Mouse (Mus musculus) midbrain, postnatal 0 days (tissue): ENCODE results near the gene Hsd3b7. TPM values are rescaled to one million over a fixed set of nuclear protein-coding genes. Genes with fewer than 3 reads are reported as not detected.

Source experiments
- ATAC-seq: fragments of 200-750 bp; cut with Nextera tagmentation; 2 replicates; pipeline ENCODE4 v1.8.0; 2017; ENCODE audit warnings: moderate number of reproducible peaks, mild to moderate bottlenecking, moderate TSS enrichment, moderate library complexity; ENCODE audit not compliant: low FRiP score
- DNase-seq: peaks from one replicate; pipeline ENCODE4 v3.0.0-alpha.2; 2015; ENCODE audit warnings: low spot score
- H3K27ac ChIP-seq: fragments of 300-500 bp; sonication (generic); 2 replicates; pipeline ENCODE4 v1.5.1; 2014; ENCODE audit warnings: low read depth, mild to moderate bottlenecking, low read length, mixed read lengths
- H3K27me3 ChIP-seq: fragments of 300-500 bp; sonication (generic); 2 replicates; pipeline ENCODE4 v1.6.1; 2014; ENCODE audit warnings: low read length, control low read depth, mixed read lengths; ENCODE audit not compliant: insufficient read depth
- H3K36me3 ChIP-seq: fragments of 300-500 bp; sonication (generic); 2 replicates; pipeline ENCODE4 v1.6.1; 2014; ENCODE audit warnings: low read length, control low read depth, mixed read lengths; ENCODE audit not compliant: insufficient read depth
- H3K4me1 ChIP-seq: fragments of 300-500 bp; sonication (generic); 2 replicates; pipeline ENCODE4 v1.6.1; 2014; ENCODE audit warnings: mild to moderate bottlenecking, control low read depth, antibody characterized with exemption, low read length, mixed read lengths; ENCODE audit not compliant: insufficient read depth
- H3K4me2 ChIP-seq: fragments of 300-500 bp; sonication (generic); 2 replicates; pipeline ENCODE4 v1.6.1; 2014; ENCODE audit warnings: low read depth, mild to moderate bottlenecking, low read length, mixed read lengths; ENCODE audit not compliant: poor library complexity, severe bottlenecking
- H3K4me3 ChIP-seq: fragments of 300-500 bp; sonication (generic); 2 replicates; pipeline ENCODE4 v1.5.1; 2014; ENCODE audit warnings: low read depth, mild to moderate bottlenecking, low read length, moderate library complexity
- H3K9ac ChIP-seq: fragments of 300-500 bp; sonication (generic); replicated peaks from 2 replicates; pipeline ENCODE4 v1.6.1; 2014; ENCODE audit warnings: mild to moderate bottlenecking, low read length, moderate library complexity, mixed read lengths; ENCODE audit not compliant: poor library complexity, severe bottlenecking
- H3K9me3 ChIP-seq: fragments of 300-500 bp; sonication (generic); 2 replicates; pipeline ENCODE4 v1.6.1; 2016; ENCODE audit warnings: low read length, control low read depth
- CTCF ChIP-seq: IDR thresholded peaks from 2 replicates; pipeline ENCODE4 v1.5.1; 2016; ENCODE audit warnings: antibody characterized with exemption, mild to moderate bottlenecking
- WGBS: fragments of 180-500 bp; shearing (Covaris S2); extraction: QIAGEN DNeasy Blood & Tissue Kit; methylation state at CpG from one replicate; pipeline ENCODE4 v1.1.7; 2014; 5-methylcytosine and 5-hydroxymethylcytosine counted together
- polyA plus RNA-seq: library from polyadenylated mRNA; unstranded; fragments of >200 nt; fragmentation: Nextera tagmentation; extraction: Ambion mirVana; gene quantifications from 2 replicates; pipeline ENCODE4 v1.2.1, GENCODE M21; 2015
- total RNA-seq: library from RNA; depleted of rRNA; stranded (reverse); fragments of >200 nt; gene quantifications from 2 replicates; pipeline ENCODE4 v1.2.3, GENCODE M21; 2014

Hsd3b7 gene
- total and polyA plus RNA-seq, 2 experiments from 2014 or later, result 8.6 to 12.8 TPM

DNA sequence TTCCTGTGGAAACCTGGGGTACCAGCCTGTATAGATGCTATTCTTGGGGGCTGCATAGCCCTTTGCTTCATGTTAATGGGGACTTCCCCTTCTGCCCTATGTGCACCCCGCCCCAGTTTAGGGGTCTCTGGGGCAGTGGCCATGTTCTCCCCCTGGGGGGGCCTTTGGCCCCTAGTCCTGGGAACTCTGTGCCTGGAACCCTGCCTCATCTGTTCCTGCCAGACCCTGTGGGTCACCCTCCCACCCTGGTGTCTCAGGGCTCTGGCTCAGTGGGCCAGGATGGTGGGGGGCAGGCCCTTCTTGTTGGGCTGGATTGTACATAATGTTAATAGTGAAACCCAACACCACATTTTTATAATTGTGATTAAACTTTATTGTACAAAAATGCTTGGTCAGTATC, 666 bp upstream of the Hsd3b7 start:
- Histone ChIP-seq H3K4me2 (no peak overlapping the region), H3K27me3 (no peaks in the 10 kb centered on the region), H3K4me3 (no peak overlapping the region), H3K9me3 (no peaks in the 10 kb centered on the region), H3K4me1 (no peaks in the 10 kb centered on the region), H3K36me3 (peaks cover 72% of the 10 kb centered on the region), H3K27ac (0 out of 2 replicates have a peak overlapping the region, but pooled peaks have one; percentile 47), H3K9ac (no peak overlapping the region)
- DNase-seq (no peak), ATAC-seq (no peak)
- 90% methylated on average over 1 of the region's 1 CpGs for WGBS
- TF ChIP-seq CTCF, result no peak

DNA sequence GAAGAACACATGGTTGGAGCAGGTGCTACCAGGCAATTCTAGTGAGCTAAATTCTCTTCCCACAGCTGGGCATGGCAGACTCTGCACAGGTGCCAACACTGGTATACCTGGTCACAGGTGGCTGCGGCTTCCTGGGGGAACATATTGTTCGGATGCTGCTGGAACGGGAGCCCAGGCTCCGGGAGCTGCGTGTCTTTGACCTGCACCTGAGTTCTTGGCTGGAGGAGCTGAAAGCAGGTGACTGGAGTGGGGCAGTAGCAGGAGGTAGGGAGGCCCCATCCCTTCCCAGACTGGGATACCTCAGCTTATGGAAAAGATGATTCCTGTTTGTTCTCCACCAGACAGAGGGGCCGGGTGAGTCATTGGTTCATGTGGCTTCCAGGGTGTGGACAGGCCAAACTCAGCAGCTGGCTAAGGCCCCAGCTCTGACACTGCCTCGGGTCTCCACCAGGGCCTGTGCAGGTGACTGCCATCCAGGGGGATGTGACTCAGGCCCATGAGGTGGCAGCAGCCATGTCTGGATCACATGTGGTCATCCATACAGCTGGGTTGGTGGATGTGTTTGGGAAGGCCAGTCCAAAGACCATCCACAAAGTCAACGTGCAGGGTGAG, 712 bp downstream of the Hsd3b7 start:
- H3K36me3 ChIP-seq, result peaks cover 70% of the 10 kb centered on the region

DNA sequence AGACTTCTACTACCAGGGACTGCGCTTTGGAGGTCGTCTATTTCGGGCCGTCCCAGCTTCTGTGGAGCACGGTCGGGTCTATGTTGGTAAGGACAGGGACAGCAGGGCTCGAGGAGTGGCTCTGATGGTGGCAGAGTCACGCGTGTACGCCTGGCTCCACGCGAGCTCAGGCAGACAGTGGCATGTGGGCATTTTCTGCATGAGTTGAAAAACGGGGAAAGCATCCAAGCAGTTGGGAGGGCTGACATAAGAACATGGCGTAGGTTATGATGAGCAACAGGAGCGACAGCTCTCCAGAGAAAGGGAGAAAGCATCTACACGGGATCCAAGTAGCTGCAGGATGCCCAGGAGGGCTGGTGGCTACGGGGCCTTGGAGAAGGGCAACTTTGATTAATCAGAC, 1.9 kb downstream of the Hsd3b7 start:
- no peaks in the 10 kb centered on the region for H3K4me1 ChIP-seq
- WGBS, result 90% methylated on average over 17 of the region's 17 CpGs
- H3K36me3 ChIP-seq, result peaks cover 64% of the 10 kb centered on the region

More for the DNA sequence above, 712 bp downstream of the Hsd3b7 start:
- Histone ChIP-seq H3K9me3 (no peaks in the 10 kb centered on the region), H3K4me2 (peak overlapping the region; percentile 34), H3K27ac (no peak overlapping the region), H3K4me1 (no peaks in the 10 kb centered on the region), H3K9ac (no peak overlapping the region), H3K27me3 (no peaks in the 10 kb centered on the region), H3K4me3 (no peak overlapping the region)
- no peak for ATAC-seq
- 94% methylated on average over 8 of the region's 8 CpGs for WGBS
- no peak for DNase-seq
- TF ChIP-seq CTCF, result no peak

DNA sequence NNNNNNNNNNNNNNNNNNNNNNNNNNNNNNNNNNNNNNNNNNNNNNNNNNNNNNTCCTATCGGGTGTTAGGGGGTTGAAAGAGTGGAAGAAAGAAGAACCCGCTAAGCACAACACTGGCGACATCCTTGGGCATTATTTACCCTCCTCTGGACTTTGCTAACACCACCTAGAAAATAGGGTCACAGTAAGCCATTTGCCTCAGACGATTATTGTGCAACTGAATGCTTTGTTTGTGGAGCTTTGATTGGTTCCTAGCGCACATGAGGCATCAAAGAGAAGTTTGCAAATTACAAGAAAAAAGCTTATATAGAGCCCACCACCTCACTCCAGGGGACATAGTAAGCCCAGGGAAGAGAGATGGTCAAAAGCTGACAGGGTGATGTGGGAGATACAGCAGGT, 8.4 kb downstream of the Hsd3b7 start:
- Histone ChIP-seq H3K27ac (no peak overlapping the region), H3K4me1 (no peaks in the 10 kb centered on the region), H3K4me2 (no peak overlapping the region), H3K4me3 (no peak overlapping the region), H3K9me3 (no peaks in the 10 kb centered on the region), H3K27me3 (no peaks in the 10 kb centered on the region), H3K36me3 (peaks cover 68% of the 10 kb centered on the region), H3K9ac (no peak overlapping the region)
- no peak for ATAC-seq
- WGBS, result 80% methylated on average over 5 of the region's 5 CpGs
- DNase-seq, result no peak
- no peak for TF ChIP-seq CTCF

More for the DNA sequence above, 1.9 kb downstream of the Hsd3b7 start:
- DNase-seq (peak; percentile 32), ATAC-seq (no peak)
- H3K9me3 ChIP-seq, result no peaks in the 10 kb centered on the region
- no peak overlapping the region for H3K27ac ChIP-seq
- H3K9ac ChIP-seq, result no peak overlapping the region
- no peaks in the 10 kb centered on the region for H3K27me3 ChIP-seq
- no peak for TF ChIP-seq CTCF
- H3K4me3 ChIP-seq, result no peak overlapping the region
- no peak overlapping the region for H3K4me2 ChIP-seq

DNA sequence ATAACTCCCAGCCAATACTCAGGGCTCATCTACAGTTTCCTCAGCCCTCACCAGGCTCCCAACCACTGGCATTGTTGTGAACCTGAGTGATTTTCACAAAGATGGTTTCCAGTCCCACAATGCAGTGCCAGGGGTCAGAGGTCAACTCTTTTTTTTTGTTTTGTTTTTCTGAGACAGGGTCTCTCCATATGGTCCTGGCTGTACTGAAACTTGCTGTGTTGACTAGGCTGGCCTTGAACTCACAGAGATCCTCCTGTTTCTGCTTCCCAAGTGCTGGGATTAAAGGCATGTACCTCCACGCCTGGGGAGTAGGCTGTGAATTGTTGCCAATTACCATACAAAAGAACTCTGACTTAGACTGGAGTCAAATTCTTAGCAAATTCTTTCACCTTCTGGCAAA, 9.4 kb downstream of the Hsd3b7 start:
- Histone ChIP-seq H3K9me3 (no peaks in the 10 kb centered on the region), H3K4me3 (no peak overlapping the region), H3K27me3 (no peaks in the 10 kb centered on the region), H3K4me2 (no peak overlapping the region), H3K27ac (no peak overlapping the region), H3K4me1 (no peaks in the 10 kb centered on the region), H3K36me3 (peaks cover 73% of the 10 kb centered on the region), H3K9ac (no peak overlapping the region)
- WGBS, result 100% methylated on average over 1 of the region's 1 CpGs
- DNase-seq (no peak), ATAC-seq (no peak)
- TF ChIP-seq CTCF, result no peak

DNA sequence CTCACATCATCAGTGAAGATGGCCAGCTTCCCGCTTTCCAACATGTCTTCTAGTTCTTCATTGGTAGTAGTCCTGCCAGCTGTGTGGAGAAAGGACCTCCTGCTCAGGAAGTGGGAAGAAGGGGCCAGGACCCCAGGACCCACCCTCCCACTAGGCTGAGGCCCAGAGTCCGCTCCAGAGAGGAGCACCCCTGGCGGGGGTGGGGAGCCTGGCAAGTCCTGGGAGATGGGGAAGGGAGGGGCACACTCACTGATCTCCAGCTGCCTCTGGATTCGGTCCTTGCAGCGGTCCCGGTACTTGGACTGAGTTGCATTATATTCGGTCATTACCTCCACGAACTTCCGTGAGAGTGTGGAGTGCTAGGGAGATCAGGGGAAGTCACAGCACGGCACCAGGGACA, 10.2 kb downstream of the Hsd3b7 start:
- Histone ChIP-seq H3K9ac (no peak overlapping the region), H3K4me2 (no peak overlapping the region), H3K4me3 (no peak overlapping the region), H3K4me1 (no peaks in the 10 kb centered on the region), H3K27me3 (no peaks in the 10 kb centered on the region), H3K27ac (no peak overlapping the region), H3K36me3 (peaks cover 67% of the 10 kb centered on the region), H3K9me3 (no peaks in the 10 kb centered on the region)
- WGBS, result 80% methylated on average over 10 of the region's 10 CpGs
- ATAC-seq (no peak), DNase-seq (no peak)
- no peak for TF ChIP-seq CTCF
